Mouse (Mus musculus): Measurements from ENCODE around the gene Ifngr1. TPM values are rescaled to one million over a fixed set of nuclear protein-coding genes. Genes with fewer than 3 reads are reported as not detected.

The Ifngr1 gene
- total RNA-seq (2014; rRNA removed) (14.5 and 14.8 TPM in 2 replicates), polyA plus RNA-seq (2015; fragmentation: Nextera tagmentation; extraction: Ambion mirVana) (22.4 and 24.7 TPM in 2 replicates)

DNA sequence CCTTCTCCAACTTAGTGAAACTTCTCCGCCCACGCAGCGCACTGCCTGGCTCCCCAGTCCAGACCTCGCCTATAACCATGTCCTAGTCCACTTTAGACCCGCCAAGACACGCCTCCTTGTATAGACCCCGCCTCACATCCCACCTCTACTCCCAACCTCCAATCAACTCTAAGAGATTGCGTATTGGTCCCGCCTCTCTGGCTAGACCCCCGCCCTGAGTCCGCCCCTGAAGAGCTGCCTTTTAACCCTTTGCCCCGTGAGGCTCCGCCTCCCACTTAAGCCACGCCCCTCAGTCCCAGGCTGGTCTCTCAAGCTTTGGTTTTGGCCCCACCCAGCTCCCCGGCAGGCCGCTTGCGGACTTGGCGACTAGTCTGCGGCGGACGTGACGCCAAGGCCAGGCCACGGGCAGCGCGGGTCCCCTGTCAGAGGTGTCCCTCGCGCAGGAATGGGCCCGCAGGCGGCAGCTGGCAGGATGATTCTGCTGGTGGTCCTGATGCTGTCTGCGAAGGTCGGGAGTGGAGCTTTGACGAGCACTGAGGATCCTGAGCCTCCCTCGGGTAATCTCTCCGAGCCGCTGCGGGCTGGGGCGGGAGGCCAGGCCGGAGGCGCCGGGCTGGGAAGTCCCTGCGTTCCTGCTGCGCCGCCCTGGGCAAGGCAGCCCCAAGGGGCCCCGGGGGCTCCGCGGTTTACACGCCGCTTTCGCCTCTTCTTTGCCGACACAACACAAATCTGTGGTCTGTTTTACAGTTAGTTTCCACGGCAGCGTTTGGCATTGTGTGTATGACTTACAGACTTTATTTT, at the start of gene Ifngr1:
TSS of gene Ifngr1 (plus strand) at position 309 of the 801 bp plus-strand sequence.
- peak within 1 kb of the TSS; percentile 79 for H3K4me3 ChIP-seq (ENCODE audit: low read depth, low read length)
- no peak for TF ChIP-seq CTCF (IDR thresholded peaks at IDR 0.05)
- WGBS: under 1% methylated on average over 52 of the region's 52 CpGs

DNA sequence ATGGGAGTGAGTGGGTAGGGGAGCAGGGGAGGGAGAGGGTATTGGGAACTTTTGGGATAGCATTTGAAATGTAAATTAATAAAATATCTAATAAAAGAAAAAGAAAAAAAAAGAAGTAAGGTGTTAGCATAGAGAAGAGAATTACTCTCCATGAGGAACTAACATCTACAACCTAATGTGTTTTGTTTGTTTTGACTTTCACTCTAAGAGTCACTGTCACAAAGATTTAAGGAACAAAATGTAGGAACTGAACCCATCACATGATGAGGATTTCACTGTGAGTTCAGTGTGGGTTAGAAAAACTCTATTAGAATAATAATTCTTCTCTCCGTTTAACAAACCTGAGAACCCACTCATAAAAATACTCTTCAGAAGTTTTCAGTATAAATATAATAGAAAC, 44.9 kb upstream of the Ifngr1 start:
- Histone ChIP-seq H3K9me3 (ENCODE audit: low read length) (no peaks in the 10 kb centered on the region), H3K4me2 (ENCODE audit: low read depth, low read length, poor library complexity, severe bottlenecking) (no peak overlapping the region), H3K4me3 (ENCODE audit: low read depth, low read length) (no peak overlapping the region), H3K27ac (ENCODE audit: low read depth, low read length) (no peak overlapping the region), H3K4me1 (ENCODE audit: insufficient read depth, low read length) (no peaks in the 10 kb centered on the region), H3K27me3 (ENCODE audit: insufficient read depth, low read length) (no peaks in the 10 kb centered on the region), H3K9ac (replicated peaks; ENCODE audit: low read length, poor library complexity, severe bottlenecking) (no peak overlapping the region), H3K36me3 (ENCODE audit: insufficient read depth, low read length) (no peaks in the 10 kb centered on the region)
- no peak for DNase-seq (ENCODE audit: low spot score)
- ATAC-seq (ENCODE audit: low FRiP score): no peak
- no peak for TF ChIP-seq CTCF (IDR thresholded peaks at IDR 0.05)
- 98% methylated on average over 1 of the region's 1 CpGs for WGBS

More for the DNA sequence above, at the start of gene Ifngr1:
- H3K4me1 ChIP-seq (ENCODE audit: insufficient read depth, low read length): peaks cover 4% of the 10 kb centered on the region; the same call in 1 of the 2 replicates
- H3K9me3 ChIP-seq (ENCODE audit: low read length): no peaks in the 10 kb centered on the region
- H3K27me3 ChIP-seq (ENCODE audit: insufficient read depth, low read length): no peaks in the 10 kb centered on the region
- peak within 1 kb of the TSS; percentile 32; the same call in 1 of the 2 replicates for H3K27ac ChIP-seq (ENCODE audit: low read depth, low read length)
- DNase-seq (ENCODE audit: low spot score): peak; percentile 97
- ATAC-seq (ENCODE audit: low FRiP score): peak; percentile 99
- peak within 1 kb of the TSS; percentile 87 for H3K4me2 ChIP-seq (ENCODE audit: low read depth, low read length, poor library complexity, severe bottlenecking)
- no peaks in the 10 kb centered on the region for H3K36me3 ChIP-seq (ENCODE audit: insufficient read depth, low read length)
- H3K9ac ChIP-seq (replicated peaks; ENCODE audit: low read length, poor library complexity, severe bottlenecking): peak within 1 kb of the TSS; percentile 83

DNA sequence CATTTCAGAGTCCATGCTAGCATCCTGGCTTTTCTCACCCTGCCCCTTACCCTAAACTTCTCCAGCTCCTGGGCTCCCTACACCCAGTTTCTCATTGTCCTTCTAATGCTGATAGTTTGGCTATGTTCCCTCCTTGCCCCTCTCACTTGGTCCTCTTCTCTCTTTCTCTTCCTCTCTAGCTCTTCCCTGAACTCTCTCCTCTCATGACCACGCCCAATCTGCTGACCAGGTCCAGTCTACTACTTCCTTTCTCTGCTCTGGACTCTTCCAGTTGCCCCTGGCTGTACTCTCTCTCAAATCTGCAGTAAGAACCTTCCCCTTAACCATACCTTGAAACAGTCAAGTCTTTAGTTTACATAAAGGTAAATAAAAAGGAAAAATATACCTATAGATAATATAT, 43.7 kb upstream of the Ifngr1 start:
- no peak for TF ChIP-seq CTCF (IDR thresholded peaks at IDR 0.05)
- Histone ChIP-seq H3K27ac (ENCODE audit: low read depth, low read length) (no peak overlapping the region), H3K4me1 (ENCODE audit: insufficient read depth, low read length) (no peaks in the 10 kb centered on the region), H3K4me3 (ENCODE audit: low read depth, low read length) (no peak overlapping the region), H3K27me3 (ENCODE audit: insufficient read depth, low read length) (no peaks in the 10 kb centered on the region), H3K36me3 (ENCODE audit: insufficient read depth, low read length) (no peaks in the 10 kb centered on the region), H3K9ac (replicated peaks; ENCODE audit: low read length, poor library complexity, severe bottlenecking) (no peak overlapping the region), H3K9me3 (ENCODE audit: low read length) (no peaks in the 10 kb centered on the region), H3K4me2 (ENCODE audit: low read depth, low read length, poor library complexity, severe bottlenecking) (no peak overlapping the region)
- 69% methylated on average over 1 of the region's 1 CpGs for WGBS
- no peak for ATAC-seq (ENCODE audit: low FRiP score)
- DNase-seq (ENCODE audit: low spot score): no peak

DNA sequence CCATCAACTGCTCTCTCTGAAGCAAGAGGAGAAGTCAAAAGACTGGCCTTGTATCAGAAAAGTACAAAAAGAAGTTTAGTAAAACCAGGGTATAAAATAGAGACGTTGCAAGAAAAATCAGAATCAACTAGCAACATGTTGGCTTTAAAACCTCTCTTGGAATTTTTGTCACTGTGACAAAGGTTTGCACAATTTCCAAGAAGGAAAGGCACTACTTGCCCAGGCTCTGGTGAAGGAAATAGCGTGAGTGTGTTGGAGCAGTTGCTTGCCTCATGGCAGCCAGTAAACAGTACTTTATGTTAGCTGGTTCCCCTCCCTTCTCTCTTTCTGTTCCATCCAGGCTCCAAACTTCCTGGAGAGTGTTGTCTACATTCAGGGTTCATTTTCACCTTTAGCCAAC, 43.3 kb upstream of the Ifngr1 start:
- no peaks in the 10 kb centered on the region for H3K9me3 ChIP-seq (ENCODE audit: low read length)
- WGBS: 84% methylated on average over 2 of the region's 2 CpGs
- no peaks in the 10 kb centered on the region for H3K4me1 ChIP-seq (ENCODE audit: insufficient read depth, low read length)
- ATAC-seq (ENCODE audit: low FRiP score): no peak
- no peak overlapping the region for H3K4me2 ChIP-seq (ENCODE audit: low read depth, low read length, poor library complexity, severe bottlenecking)
- no peaks in the 10 kb centered on the region for H3K27me3 ChIP-seq (ENCODE audit: insufficient read depth, low read length)
- H3K4me3 ChIP-seq (ENCODE audit: low read depth, low read length): no peak overlapping the region
- no peak for DNase-seq (ENCODE audit: low spot score)
- no peaks in the 10 kb centered on the region for H3K36me3 ChIP-seq (ENCODE audit: insufficient read depth, low read length)
- TF ChIP-seq CTCF (IDR thresholded peaks at IDR 0.05): no peak
- H3K27ac ChIP-seq (ENCODE audit: low read depth, low read length): no peak overlapping the region
- no peak overlapping the region for H3K9ac ChIP-seq (replicated peaks; ENCODE audit: low read length, poor library complexity, severe bottlenecking)

DNA sequence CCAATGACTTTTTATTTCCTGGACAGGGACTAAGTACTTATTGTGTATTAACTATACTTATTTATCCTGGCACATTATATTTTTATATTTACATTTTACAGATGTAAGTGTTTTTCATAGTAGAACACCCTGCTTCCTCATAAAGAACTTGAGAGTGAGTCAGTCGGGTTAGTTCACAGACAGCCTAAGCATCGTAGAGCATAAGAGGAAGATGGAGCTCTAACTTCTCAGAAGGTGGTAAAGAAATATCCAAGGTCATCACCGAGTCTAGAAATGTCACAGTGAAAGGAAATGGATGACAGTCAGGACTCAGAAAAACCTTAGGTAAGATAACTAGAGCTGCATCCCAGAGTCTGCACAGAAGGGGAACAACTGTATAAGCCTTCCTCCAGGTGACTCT, 40.2 kb upstream of the Ifngr1 start:
- Histone ChIP-seq H3K9me3 (ENCODE audit: low read length) (no peaks in the 10 kb centered on the region), H3K27me3 (ENCODE audit: insufficient read depth, low read length) (no peaks in the 10 kb centered on the region), H3K4me1 (ENCODE audit: insufficient read depth, low read length) (no peaks in the 10 kb centered on the region), H3K27ac (ENCODE audit: low read depth, low read length) (no peak overlapping the region), H3K36me3 (ENCODE audit: insufficient read depth, low read length) (no peaks in the 10 kb centered on the region), H3K9ac (replicated peaks; ENCODE audit: low read length, poor library complexity, severe bottlenecking) (no peak overlapping the region), H3K4me3 (ENCODE audit: low read depth, low read length) (no peak overlapping the region), H3K4me2 (ENCODE audit: low read depth, low read length, poor library complexity, severe bottlenecking) (no peak overlapping the region)
- TF ChIP-seq CTCF (IDR thresholded peaks at IDR 0.05): no peak
- no peak for DNase-seq (ENCODE audit: low spot score)
- WGBS: 90% methylated on average over 3 of the region's 3 CpGs
- no peak for ATAC-seq (ENCODE audit: low FRiP score)

DNA sequence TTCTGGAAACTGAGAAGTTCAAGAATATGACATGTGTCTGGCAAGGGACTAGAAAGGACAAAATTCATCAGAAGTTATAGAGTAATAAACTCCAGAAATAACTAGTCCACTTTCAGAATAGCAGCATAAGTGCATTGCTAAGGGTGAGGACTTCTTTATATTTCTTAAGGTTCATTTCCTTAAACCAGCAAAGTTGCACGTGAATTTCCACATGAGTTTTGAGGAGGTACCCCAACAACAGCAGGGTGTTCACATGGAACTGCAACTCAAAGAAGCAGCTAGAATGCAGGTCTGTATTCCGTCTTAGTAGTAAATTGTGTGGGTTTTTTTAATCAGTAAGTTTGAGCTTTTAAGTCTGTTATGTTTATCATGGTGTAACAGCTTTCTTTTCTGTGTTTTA, 37.9 kb upstream of the Ifngr1 start:
- Histone ChIP-seq H3K4me3 (ENCODE audit: low read depth, low read length) (no peak overlapping the region), H3K9ac (replicated peaks; ENCODE audit: low read length, poor library complexity, severe bottlenecking) (no peak overlapping the region), H3K27ac (ENCODE audit: low read depth, low read length) (no peak overlapping the region), H3K9me3 (ENCODE audit: low read length) (no peaks in the 10 kb centered on the region), H3K4me2 (ENCODE audit: low read depth, low read length, poor library complexity, severe bottlenecking) (no peak overlapping the region), H3K27me3 (ENCODE audit: insufficient read depth, low read length) (no peaks in the 10 kb centered on the region), H3K4me1 (ENCODE audit: insufficient read depth, low read length) (no peaks in the 10 kb centered on the region), H3K36me3 (ENCODE audit: insufficient read depth, low read length) (no peaks in the 10 kb centered on the region)
- ATAC-seq (ENCODE audit: low FRiP score) (no peak), DNase-seq (ENCODE audit: low spot score) (no peak)
- 81% methylated on average over 2 of the region's 2 CpGs for WGBS
- no peak for TF ChIP-seq CTCF (IDR thresholded peaks at IDR 0.05)
